Mouse (Mus musculus) lung, postnatal 10 days (tissue): Measurements from ENCODE around the gene Lce1f.
A peak's percentile ranks its signal among the peaks of the same experiment; 100 is the strongest.

Experiments
- DNase-seq: peaks from one replicate; pipeline ENCODE4 v3.0.0; 2021

The Lce1f gene

DNA sequence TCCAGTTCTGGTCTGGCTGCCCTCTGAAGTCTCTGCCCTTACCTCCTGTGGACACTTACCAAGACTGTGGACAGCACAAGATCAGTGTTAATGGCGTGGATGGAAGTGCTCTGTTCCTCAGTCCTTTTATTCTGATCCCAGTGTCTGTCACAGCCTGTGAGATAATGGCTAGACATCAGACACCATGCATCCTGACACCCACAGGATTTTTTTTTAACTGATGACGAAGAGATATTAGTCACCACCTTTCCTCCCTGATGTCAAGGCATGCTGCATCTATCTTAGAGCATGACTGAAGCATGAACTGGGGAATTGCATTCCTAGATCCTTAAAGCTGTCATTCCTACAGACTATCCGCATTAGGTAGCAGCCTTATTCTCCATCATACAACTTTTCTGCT is at the start of gene Lce1f:
TSS of gene Lce1f (minus strand) at position 101 of the 400 bp plus-strand sequence.
- no peak for DNase-seq

DNA sequence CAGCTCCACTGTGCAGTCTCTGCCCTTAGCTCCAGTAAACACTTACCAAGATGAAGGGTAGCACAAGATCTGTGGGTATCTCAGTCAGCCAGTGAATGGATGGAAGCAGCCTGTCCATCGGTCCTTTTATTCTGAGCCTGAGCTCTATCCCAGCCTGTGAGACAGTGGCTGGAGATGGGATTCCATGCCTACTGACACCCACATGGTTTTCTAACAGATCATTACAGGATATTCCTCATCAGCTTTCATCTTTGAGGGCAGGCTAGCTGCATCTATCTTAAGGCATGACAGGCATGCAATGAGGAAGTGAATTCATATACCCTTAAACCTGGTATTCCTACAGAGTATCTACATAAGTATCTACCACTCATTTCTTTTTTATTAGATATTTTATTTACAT is 44.8 kb upstream of the Lce1f start, which contains the start of gene Lce1h:
TSS of gene Lce1h (minus strand) at position 101 of the 400 bp plus-strand sequence.
- no peak for DNase-seq

DNA sequence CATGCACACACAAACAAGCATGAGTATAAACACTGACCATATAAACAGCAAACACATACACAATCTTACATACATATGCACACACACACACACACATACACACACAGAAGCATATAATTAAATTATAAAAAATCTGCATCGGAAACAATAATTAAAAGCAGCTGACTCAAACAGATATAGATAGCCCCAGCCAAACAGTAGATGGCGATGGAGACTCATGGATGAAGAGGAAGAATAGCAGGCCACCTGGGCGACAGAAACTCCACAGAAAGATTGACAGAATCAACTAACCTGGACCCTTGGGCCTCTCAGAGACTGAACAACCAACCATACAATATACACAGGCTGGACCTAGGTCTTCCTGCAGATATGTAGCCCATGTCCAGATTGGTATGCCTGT is 33.0 kb upstream of the Lce1f start:
- no peak for DNase-seq

DNA sequence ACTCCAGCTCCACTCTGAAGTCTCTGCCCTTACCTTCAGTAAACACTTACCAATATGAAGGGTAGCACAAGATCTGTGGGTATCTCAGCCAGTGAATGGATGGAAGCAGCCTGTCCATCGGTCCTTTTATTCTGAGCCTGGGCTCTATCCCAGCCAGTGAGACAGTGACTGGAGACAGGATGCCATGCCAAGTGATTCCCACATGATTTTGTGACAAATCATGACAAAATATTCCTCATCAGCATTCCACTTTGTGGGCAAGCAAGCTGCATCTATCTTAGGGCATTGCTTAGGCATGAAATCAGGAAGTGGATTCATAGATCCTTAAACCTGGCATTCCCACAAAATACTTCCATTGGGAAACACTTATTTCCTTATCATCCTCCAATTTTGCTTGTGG is 32.1 kb upstream of the Lce1f start, which contains the start of gene Lce1g:
TSS of gene Lce1g (minus strand) at position 101 of the 400 bp plus-strand sequence.
- DNase-seq: no peak

DNA sequence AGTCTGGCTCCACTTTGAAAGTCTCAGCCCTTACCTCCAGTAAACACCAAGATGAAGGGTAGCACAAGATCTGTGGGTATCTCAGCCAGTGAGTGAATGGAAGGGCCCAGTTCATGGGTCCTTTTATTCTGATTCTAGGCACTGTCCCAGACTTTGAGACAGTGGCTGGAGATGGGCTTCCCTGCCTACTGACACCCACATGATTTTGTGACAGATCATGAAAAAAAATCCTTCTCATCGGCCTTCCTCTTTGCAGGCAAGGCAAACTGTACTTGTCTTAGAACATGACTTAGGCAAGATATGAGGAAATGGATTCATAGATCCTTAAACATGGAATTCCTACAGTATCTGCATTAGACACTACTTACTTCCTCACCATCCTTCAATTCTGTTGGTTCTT is 18.8 kb upstream of the Lce1f start, which contains the start of gene Gm38119:
TSS of gene Gm38119 (minus strand) at position 101 of the 400 bp plus-strand sequence.
- no peak for DNase-seq

DNA sequence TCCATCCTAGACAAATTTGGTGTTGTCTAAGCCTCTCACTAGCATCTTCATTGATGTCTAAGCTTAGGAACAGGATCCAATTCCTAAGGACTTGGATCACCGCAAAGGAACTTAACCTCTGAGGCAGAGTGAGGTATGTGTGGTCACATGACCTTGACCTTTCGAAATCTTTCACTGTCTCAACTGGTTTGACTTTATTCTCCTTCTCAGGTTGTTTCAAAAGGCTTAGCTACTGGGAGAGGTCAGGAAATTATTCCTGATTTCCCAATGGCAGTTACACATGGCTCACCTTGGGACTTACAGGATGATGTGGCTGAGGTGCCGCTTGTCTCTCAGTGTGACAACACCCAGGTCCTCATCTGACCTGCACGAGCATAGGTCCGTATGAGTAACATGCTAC is 2.5 kb upstream of the Lce1f start:
- DNase-seq: no peak

DNA sequence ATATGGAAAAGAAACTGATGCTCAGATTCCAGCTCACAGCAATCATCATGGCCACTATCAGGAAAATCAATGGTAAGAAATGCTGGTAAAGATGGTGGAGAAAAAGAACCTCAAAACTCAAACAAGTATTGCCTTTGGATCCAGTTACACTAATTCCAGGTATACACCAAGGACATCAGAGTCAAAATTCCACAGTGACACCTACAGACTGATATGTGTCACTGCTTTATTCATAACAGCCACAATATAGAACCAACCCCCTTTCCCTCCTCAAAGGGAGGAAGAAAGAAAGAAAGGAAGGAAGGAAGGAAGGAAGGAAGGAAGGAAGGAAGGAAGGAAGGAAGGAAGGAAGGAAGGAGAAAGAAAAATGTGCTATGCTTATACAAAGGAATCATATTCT is 5.0 kb downstream of the Lce1f start:
- DNase-seq: no peak

DNA sequence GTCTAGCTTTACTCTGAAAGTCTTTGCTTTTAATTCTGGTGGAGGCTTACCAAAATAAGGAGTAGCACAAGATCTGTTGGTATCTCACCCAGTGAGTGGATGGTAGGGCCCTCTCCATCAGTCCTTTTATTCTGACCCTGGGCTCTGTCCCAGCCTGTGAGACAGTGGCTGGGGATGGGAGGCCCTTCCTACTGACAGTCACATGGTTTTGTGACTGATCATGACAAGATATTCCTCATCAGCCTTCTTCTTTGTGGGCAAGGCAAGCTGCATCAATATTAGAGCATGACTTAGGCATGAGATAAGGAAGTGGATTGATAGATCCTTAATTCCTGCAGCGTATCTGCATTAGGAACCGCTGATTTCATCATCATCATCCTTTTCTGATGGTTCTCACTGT is 11.2 kb downstream of the Lce1f start, which contains the start of gene Lce1e:
TSS of gene Lce1e (minus strand) at position 101 of the 400 bp plus-strand sequence.
- DNase-seq: no peak

DNA sequence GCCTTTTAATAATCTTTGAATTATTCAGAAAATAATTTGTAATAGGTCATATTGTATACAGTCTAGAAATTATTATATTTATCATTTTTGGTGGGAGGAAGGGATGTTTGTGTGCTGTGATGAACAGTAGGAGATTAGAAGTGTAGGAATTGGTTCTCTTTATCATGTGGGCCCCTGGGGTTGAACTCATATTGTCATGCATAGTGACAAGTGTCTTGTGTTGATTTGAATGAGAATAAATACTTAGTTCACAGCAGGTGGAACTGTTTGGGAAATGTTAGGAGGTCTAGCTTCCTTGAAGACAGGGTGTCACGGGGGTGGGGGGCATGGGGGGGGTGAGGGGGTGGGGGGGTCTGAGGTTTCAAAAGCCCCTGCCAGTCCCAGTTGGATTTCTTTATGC is 25.5 kb downstream of the Lce1f start:
- DNase-seq: no peak

DNA sequence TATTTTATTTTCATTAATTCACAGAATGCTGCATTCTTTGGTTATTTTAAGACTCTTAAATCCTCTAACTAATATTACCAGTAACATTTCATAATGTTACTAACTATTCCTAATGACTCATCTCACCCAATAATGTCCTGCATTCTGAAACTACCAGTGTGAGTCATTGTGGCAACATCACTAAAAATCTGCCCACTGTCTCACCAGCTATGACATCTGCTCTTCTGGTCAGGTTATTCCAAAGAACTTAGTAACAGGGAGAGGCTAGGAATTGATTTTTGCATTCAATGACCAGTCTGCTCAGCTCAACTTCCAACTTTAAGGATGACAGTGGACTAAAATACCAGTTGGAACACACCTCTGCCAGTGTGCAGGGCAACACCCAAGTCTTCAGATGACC is 28.5 kb downstream of the Lce1f start:
- no peak for DNase-seq

DNA sequence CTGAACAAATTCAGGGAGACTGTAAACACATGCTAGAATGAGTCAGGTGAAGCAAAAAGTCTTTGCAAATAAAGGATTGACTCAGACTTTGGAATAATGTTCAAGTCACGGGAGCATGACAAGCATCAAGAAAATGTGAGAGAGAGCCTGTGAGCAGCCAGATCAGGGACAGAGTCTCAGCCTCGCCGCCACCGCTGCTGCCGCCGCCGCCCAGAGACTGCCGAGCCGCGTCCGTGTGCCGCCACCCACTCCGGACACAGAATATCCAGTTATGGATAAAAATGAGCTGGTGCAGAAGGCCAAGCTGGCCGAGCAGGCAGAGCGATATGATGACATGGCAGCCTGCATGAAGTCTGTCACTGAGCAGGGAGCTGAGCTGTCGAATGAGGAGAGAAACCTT is 31.0 kb downstream of the Lce1f start:
- peak; percentile 22 for DNase-seq

DNA sequence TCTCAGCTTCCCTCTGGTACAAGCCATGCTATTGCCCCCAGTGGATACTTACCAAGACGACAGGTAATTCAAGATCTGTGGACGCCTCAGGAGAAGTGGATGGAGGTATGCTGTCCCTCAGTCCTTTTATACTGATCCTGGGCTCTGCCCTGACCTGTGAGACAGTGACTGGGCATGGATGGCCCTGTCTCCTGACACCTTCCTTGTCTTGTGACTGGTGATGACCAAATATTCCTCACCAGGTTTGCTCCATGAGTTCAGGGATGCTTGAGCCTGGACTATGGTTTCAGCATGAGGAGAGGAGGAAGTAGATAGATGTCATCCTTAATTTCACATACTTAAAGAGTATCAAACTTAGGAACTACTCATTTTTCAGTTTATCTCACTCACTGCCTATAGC is 33.0 kb downstream of the Lce1f start, which contains the start of gene Lce1d:
TSS of gene Lce1d (minus strand) at position 101 of the 400 bp plus-strand sequence.
- DNase-seq: no peak

DNA sequence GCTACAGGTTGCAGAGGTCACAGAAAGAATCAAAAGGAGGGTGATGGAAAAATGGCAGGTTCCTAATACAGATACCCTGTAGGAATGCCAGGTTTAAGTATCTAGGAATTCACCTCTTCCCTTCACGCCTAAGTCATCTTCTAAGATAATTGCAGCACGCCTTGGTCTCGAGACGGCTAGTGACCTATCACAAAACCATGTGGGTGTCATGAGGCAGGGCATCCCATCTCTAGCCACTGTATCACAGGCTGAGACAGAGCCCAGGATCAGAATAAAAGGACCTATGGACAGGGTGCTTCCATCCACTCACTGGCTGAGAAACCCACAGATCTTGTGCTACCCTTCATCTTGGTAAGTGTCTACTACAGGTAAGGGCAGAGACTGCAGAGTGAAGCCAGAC is 41.2 kb downstream of the Lce1f start, which contains the start of gene Lce1c:
TSS of gene Lce1c (plus strand) at position 301 of the 400 bp plus-strand sequence.
- DNase-seq: no peak

DNA sequence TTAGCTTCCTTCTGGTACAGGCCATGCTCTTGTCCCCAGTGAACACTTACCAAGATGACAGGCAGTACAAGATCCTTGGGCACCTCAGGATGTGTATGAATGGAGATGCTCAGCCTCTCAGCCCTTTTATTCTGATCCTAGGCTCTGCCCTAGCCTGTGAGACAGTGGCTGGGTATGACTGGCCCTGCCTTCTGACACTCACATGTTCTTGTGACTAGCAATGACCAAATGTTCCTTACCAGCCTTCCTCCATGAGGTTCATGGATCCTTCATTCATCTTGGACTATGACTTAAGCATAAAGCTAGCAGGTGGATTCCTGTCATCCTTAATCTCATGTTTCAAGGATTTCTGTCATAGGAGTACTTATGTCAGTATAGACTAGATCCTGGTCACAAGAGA is 49.9 kb downstream of the Lce1f start, which contains the start of gene Lce1a2:
TSS of gene Lce1a2 (minus strand) at position 101 of the 400 bp plus-strand sequence.
- DNase-seq: no peak
